Mouse (Mus musculus) adrenal gland, adult (tissue): ENCODE measurements at regions not wholly inside any gene's neighbourhood (a gene's known extent, or its start where the extent isn't known, plus 50 kb on each side); places are given as distances from the start of the nearest gene placed in this dataset.

Experiments used
- DNase-seq, 2 experiments: peaks; one replicate each; pipeline ENCODE4 v3.0.0; 2022 to 2023; ENCODE audit warnings: low spot score in 1 of 2; ENCODE audit not compliant: inconsistent age in 2 of 2

DNA sequence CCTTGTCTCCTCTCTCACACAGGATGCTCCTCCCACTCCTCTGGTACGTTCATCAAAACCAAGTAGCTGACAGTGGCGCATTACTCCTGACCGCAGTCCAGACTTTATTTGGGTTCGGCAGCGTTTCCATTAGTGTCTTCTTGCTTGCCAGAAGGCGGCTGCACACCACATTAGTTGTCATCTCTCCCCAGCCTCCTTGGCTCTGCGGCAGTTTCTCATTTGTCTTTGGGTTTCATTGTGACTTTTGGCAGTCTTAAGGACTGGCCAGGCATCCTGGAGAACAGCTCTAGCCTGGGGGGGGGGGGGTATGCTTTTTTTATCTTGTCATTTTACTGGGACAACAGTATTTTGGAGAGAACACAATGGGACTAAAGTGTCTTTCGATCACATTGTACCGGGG lies 209.0 kb upstream of the Prickle1 start:
- no peak for DNase-seq

GRCm38 (mm10) chr15:93790531-93790930 lies 194.8 kb upstream of the Prickle1 start:
- DNase-seq = no peak

- DNase-seq = no peak
Observed at GRCm38 (mm10) chr15:93789762-93790161, 194.1 kb upstream of the Prickle1 start.

GRCm38 (mm10) chr15:93787361-93787760 lies 191.7 kb upstream of the Prickle1 start:
- DNase-seq = no peak

DNA sequence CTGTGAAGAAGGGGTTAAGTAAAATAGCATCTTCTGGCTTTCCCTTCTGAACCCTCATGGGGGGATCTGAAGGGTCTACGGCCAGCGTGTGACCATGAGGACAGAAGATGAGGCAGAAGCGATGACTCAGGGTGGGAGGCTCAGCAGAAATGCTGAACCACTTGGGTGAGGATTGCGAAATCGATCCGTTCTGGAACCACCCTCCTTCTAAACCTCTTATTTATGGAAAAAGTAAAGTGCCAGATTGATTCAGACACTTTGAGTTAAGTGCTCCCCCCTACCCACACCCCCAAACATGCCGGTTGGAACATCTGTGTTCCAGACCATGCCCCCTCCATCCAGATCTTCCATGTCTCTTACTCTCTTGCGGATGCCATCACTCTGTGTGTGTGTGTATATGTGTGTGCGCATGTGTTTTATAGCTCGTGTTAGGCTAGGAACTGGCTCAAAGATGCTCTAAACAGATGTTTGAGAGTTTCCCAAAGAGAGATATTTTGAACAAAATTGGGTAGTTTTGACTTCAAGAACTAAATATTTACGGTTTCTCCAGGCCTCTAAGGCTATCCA lies 190.2 kb upstream of the Prickle1 start:
- no peak for DNase-seq

GRCm38 (mm10) chr15:93783736-93784135 lies 188.0 kb upstream of the Prickle1 start:
- DNase-seq = no peak

DNA sequence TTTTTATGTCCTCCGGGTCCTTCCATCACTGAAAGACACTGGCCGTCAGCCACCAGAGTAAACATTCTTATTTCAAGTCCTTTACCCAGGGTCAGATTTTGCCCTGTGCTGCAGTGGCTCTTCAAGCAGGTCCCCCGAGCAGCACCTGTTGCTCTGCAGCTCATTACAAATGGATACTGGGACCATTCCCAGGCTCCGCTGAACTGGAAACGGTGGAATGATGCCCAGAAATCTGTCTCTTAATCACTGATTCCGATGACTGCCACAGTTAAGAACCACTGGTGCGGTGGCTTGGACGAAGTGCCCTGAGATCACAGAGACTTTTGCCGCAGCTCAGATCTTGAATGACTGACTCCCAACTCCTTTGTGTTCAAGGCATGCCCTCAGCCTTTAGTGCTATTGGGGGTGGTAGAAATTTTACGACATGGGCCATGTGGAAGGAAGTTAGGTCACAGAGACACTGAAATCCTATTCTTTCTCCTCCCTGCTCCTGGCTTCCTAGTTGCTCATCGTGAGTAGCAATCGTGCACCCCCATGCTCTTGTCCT lies 179.6 kb upstream of the Prickle1 start:
- DNase-seq = no peak

DNA sequence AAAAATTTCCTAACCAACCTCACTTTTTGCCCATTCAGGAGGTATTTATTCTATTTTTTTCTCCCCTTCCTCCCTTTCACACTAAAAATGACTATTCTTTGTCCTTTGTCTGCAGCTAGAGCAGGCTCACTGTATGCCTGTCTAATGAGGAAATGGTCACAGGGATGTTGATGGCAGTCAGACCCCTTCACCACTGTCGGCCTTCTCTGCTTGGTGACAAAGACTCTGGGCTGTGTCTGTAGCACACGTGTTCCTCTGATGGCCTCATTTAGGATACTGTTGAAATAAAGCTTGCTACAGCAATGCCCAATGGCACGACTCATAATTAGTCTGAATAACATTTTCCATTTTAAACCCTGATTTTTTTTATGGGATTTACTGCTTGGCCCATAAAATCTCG lies 178.6 kb upstream of the Prickle1 start:
- no peak for DNase-seq

GRCm38 (mm10) chr15:93766981-93767380 lies 171.3 kb upstream of the Prickle1 start:
- no peak for DNase-seq

- DNase-seq = no peak
Observed at GRCm38 (mm10) chr15:93763047-93763446, 167.4 kb upstream of the Prickle1 start.

GRCm38 (mm10) chr15:93758204-93758836 lies 162.6 kb upstream of the Prickle1 start:
- peak in 1 of 2 experiments; percentile 41 for DNase-seq

- no peak for DNase-seq
Observed at GRCm38 (mm10) chr15:93755989-93756388, 160.3 kb upstream of the Prickle1 start.

DNA sequence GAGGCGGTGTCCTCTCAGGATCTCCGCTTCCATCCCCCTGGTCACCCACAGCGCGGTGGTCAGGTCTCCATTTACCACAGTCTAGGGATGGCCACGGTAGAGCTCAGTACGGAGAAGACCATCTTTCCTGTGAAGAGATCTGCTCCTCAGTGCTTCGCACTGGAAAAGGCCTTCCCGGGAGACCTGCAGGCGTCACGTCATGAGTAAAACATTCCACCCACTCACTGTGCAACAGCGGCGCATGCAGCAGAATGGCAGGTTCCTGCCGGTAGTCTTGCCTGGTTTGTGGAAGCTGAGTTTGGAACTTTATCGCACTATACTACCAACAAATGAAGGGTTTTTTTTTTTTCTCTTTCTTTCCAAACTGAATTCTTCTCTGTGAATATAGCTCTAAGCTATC lies 156.1 kb upstream of the Prickle1 start:
- no peak for DNase-seq

GRCm38 (mm10) chr15:93750953-93751352 lies 155.3 kb upstream of the Prickle1 start:
- DNase-seq = peak; percentile 42 to 72

DNA sequence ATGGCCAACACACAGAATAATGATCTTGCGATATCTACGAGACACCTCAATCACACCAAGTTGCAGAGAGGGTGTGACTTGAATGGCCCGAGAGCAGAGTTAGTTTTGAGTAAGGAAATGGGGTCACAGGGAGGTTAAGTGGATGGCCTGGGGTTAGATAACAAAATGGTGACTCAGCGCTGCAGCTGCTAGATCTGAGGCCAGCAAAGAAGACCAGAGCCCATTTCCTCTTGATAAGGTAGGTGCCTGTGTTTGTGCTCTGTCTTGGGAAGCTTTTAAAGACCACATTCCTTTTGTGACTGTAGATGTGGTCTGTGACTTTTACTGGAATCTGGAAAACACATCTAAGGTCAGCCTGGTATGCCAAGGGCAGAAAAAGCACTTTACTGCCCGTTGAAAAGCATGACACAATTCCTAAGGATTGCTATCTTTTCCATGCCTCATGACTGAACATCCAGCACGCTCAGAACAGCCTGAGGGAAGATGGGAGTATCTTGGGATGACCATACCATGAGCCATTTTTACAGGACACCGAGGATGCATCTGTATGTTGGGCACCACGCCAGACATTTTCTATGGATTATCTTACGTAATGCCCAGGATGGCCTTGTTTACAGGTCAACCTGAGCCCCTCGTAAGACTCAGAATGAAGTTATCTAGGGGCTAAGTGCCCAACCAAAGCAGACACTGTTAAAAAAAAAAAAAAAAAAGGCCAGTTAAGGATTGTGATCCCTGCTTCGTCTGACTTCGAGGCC lies 148.7 kb upstream of the Prickle1 start:
- DNase-seq = peak in 1 of 2 experiments; percentile 40

DNA sequence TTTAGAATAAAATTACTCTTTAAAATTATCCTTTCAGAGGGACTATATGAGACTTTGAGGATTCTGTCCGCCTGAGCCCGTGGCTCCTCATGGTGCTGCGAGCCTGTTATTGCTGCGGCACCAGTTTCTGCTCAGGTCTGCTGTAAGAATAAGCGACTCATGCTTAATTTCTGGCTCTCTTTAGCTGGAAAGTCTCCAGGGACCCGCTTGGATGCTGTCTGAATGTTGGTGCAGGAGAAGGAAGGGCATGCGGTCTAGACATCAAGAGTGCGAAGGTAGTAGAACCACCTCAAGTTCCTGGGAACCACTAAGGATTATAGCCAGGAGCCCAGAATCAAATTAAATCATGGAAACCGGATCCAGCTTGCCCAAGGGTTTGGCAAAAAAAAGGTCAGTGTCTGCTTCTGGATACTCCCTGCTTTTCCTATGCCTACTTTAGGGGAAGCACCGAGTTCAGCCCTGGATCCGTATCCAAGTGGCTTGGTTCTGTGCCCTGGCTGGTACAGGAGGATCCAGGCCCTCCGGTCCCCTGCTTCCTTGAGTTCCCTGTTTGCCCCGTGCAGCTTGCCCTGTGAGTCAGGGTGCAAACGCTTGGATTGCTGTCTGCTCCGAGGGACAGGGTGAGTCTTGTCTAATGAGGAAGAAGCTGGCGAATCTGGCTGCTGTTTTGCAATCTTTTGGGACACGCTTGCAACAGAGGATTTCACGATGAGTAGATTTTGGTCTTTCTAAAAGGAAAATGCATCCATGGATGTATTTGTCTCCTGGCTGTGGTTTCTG lies 138.2 kb upstream of the Prickle1 start:
- DNase-seq = peak; percentile 16 to 61

GRCm38 (mm10) chr15:93732825-93733224 lies 137.1 kb upstream of the Prickle1 start:
- no peak for DNase-seq

DNA sequence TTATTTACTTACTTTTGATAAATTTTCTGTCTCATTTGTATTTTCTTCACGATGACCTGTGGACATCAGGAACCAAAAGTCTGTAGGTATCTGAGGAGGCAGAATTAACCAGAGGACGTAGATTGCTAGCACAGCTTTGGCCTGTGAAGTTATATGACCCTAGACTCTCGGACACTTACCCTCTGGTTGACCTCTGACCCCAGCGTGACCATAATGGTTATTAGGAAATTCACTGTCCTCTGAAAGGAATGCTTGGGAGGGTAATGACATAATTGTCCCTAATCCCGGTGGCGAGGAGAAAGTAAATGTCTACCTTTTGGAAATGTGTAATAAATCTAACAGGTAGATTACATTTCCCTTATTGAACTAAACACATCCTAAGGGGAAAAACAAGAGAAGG lies 135.5 kb upstream of the Prickle1 start:
- no peak for DNase-seq

- no peak for DNase-seq
Observed at GRCm38 (mm10) chr15:93715443-93715842, 119.8 kb upstream of the Prickle1 start.

DNA sequence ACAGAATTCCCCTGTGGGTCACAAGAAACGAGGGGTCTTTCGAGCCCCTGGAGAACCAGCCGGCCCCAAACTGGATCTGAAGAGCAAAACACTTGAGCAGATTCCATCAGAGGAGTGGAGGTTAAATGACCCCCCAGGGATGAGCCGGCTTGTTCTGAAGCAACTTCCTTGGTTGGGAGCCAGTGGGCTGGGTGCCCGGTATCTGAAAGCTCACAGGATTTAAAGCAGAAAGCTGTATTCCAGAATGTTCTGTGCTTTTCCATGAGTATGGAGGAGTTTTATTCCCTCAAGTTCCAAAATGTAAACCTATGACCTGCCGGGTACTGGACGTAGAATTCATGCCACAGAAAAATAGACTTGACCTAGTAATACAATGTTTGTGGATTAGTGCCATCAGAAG lies 117.7 kb upstream of the Prickle1 start:
- DNase-seq = peak; percentile 76 to 91

DNA sequence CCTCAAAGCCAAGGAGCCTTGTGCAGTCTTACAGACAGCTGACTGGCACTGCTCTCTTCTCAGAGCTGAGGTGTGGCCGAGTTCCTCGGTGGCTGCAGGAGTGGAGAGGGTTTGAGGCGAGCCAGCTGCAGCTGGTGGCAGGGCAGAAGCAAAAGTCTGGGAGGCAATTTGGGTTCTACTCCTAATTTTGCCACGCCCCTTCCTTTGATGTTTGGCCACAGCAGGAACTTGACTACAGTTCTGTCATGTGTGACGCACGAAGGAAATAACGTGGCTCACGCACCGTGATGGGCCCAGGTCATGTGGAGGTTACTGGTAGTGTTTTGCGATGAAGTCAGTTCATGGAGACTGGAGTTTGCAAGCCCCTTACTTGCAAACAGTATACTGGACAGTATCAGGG lies 116.9 kb upstream of the Prickle1 start:
- DNase-seq = no peak
